Mouse (Mus musculus): ENCODE results near the gene Prkce.

GRCm38 (mm10) chr17:86531231-86531630 is 363.6 kb downstream of the Prkce start:
- TF ChIP-seq CTCF (IDR thresholded peaks at IDR 0.05; ENCODE audit: insufficient read depth, low read depth, low read length) (no peak), POLR2A (IDR thresholded peaks at IDR 0.05; ENCODE audit: insufficient read depth, low read depth, low read length) (no peak)
